Mouse (Mus musculus) gastrocnemius, adult 8-10 months (tissue): ENCODE data around the gene Mgat4b. TPM values are rescaled to one million over a fixed set of nuclear protein-coding genes. Genes with fewer than 3 reads are reported as not detected.
"Not testable (repeated sequence)": the region's sequence is repeated elsewhere in the genome, so short reads cannot be mapped to it uniquely, and the experiment has no call there.

ENCODE experiments used
- DNase-seq, 2 experiments: peaks; one replicate each; pipeline ENCODE4 v3.0.0; 2022; ENCODE audit warnings: low spot score in 2 of 2
- total RNA-seq, 4 experiments: library from RNA; stranded (reverse); gene quantifications; 2 replicates each; pipeline ENCODE4 v1.2.4; 2022

Gene Mgat4b
- total RNA-seq = 10 to 100 TPM; 40.4 to 49.2 (median 44.9) TPM

GRCm38 (mm10) chr11:50210505-50211151 is at the start of gene Mgat4b, which contains the start of gene Sqstm1:
Gene Mgat4b (plus strand): TSS chr11:50210890.
Gene Sqstm1 (minus strand): TSS chr11:50210827.
- peak; percentile 74 to 80 for DNase-seq

- peak; percentile 31 to 41 for DNase-seq
Observed at GRCm38 (mm10) chr11:50161578-50162304, 48.9 kb upstream of the Mgat4b start.

- no peak for DNase-seq
Observed at GRCm38 (mm10) chr11:50162338-50163050, 48.2 kb upstream of the Mgat4b start.

- DNase-seq = no peak
Observed at GRCm38 (mm10) chr11:50168352-50168751, 42.3 kb upstream of the Mgat4b start.

GRCm38 (mm10) chr11:50174111-50174729 is 36.5 kb upstream of the Mgat4b start, which contains the start of gene Mrnip:
Gene Mrnip (plus strand): TSS chr11:50174444.
- not testable (repeated sequence) for DNase-seq

- DNase-seq = peak; percentile 97 to 98
Observed at GRCm38 (mm10) chr11:50174730-50175187, 35.9 kb upstream of the Mgat4b start.

- DNase-seq = no peak
Observed at GRCm38 (mm10) chr11:50176351-50176750, 34.3 kb upstream of the Mgat4b start.

- DNase-seq = no peak
Observed at GRCm38 (mm10) chr11:50177111-50177510, 33.6 kb upstream of the Mgat4b start.

- no peak for DNase-seq
Observed at GRCm38 (mm10) chr11:50178532-50179488, 31.9 kb upstream of the Mgat4b start.

GRCm38 (mm10) chr11:50180478-50181231 is 30.0 kb upstream of the Mgat4b start:
- no peak for DNase-seq

- DNase-seq = no peak
Observed at GRCm38 (mm10) chr11:50182702-50183101, 28.0 kb upstream of the Mgat4b start.

GRCm38 (mm10) chr11:50184788-50185187 is 25.9 kb upstream of the Mgat4b start:
- DNase-seq = no peak

- DNase-seq = no peak
Observed at GRCm38 (mm10) chr11:50188682-50189081, 22.0 kb upstream of the Mgat4b start.

- DNase-seq = no peak
Observed at GRCm38 (mm10) chr11:50190362-50190761, 20.3 kb upstream of the Mgat4b start.

- DNase-seq = no peak
Observed at GRCm38 (mm10) chr11:50192278-50192677, 18.4 kb upstream of the Mgat4b start.

GRCm38 (mm10) chr11:50194070-50194469 is 16.6 kb upstream of the Mgat4b start:
- DNase-seq = no peak

- no peak for DNase-seq
Observed at GRCm38 (mm10) chr11:50194793-50195192, 15.9 kb upstream of the Mgat4b start.

- no peak for DNase-seq
Observed at GRCm38 (mm10) chr11:50197500-50197899, 13.2 kb upstream of the Mgat4b start.

GRCm38 (mm10) chr11:50198219-50198846 is 12.4 kb upstream of the Mgat4b start:
- no peak for DNase-seq
